Mouse (Mus musculus): Measurements from ENCODE around the gene Tmem116.

DNA sequence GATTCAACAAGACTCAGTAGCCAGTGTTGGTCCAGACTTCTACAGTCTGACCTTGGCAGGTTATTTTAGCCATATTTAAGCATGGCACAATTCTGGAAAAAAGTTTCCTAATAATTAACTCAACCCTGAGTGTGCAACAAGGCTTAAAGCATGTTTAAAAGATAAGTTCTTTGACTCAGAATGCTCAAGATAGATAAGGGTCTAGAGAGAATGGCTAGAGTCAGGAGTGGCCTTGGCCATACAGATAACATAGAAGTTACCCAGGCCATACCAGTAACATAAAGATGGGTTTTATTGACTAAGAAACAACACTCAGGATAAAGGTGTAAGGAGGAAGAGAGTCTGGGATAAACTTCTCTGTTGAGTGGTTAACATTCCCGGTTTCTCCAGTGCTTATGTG, 24.3 kb downstream of the Tmem116 start:
- TF ChIP-seq CTCF (IDR thresholded peaks at IDR 0.05; ENCODE audit: control insufficient read depth, insufficient read depth, insufficient read length) (no peak), MYOG (IDR thresholded peaks at IDR 0.05; ENCODE audit: control insufficient read depth, extremely low read depth, insufficient read length) (no peak), USF1 (IDR thresholded peaks at IDR 0.05; ENCODE audit: low read depth) (no peak), MYOD1 (IDR thresholded peaks at IDR 0.05; ENCODE audit: control insufficient read depth, insufficient read length, low read depth) (no peak), MAX (IDR thresholded peaks at IDR 0.05) (no peak), CEBPB (IDR thresholded peaks at IDR 0.05; ENCODE audit: low read depth) (no peak)
